Mouse (Mus musculus) megakaryocyte progenitor cell, adult 5-6 weeks (primary cell): ENCODE measurements around the gene Dusp28. TPM values are rescaled to one million over a fixed set of nuclear protein-coding genes. Genes with fewer than 3 reads are reported as not detected.

Source experiments
- ATAC-seq: replicated peaks from 2 replicates; pipeline ENCODE4 v1.8.0; 2016; ENCODE audit warnings: mild to moderate bottlenecking, moderate TSS enrichment, inconsistent platforms; ENCODE audit not compliant: poor library complexity
- total RNA-seq, 2 experiments: library from RNA; stranded (forward) in 1 of 2; stranded (reverse) in 1 of 2; fragments of 157-497, 149-512 nt in 1 of 2; fragments of 200-1000 nt in 1 of 2; gene quantifications; 2 replicates each; pipeline versions ENCODE4 v1.2.3 to v1.2.4; 2015 to 2017

The Dusp28 gene
- total RNA-seq (2015) (8.5 and 10.0 TPM in 2 replicates), total RNA-seq (2017) (2.2 and 2.9 TPM in 2 replicates)

GRCm38 (mm10) chr1:92906779-92907631 lies at the start of gene Dusp28:
Dusp28 (plus strand) TSS chr1:92906981.
- ATAC-seq: peak; percentile 61

DNA sequence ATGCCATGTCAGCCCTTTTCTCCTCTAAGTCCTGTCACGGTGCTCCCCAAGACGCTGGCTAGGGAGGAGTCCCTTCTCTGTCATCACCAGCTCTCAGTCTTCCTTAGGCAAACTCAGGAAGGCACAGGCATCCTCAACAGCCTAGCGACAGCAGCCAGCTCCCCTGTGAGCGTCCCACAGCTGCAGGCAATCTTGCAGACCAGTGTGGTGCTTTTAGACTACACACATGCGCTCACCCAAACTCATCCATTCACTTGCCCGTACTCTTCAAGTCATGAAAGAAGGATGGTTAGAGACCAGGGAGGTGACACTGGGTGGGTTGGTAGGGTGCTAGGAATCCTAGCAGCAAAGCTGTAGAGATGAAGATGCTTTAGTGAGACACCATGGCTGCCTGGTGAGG lies 45.3 kb upstream of the Dusp28 start:
- no peak for ATAC-seq

DNA sequence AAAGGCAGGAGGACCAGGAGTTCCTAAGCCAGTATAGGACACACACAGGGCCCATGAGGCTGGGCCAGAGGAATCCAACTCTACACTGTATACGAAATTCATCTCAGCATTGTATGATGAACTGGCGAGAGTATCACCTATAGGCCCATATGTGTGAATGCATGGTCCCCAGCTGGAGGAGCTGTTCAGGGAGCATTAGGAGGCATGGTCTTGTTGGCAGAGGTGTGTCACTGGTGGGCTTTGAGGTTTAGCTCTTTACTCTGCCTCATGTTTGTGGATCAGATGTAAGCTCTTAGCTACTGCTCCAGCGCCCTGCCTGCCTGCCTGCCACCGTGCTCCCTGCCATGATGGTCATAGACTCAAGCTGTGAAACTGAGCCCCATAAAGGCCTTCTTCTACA lies 43.5 kb upstream of the Dusp28 start:
- ATAC-seq: no peak

DNA sequence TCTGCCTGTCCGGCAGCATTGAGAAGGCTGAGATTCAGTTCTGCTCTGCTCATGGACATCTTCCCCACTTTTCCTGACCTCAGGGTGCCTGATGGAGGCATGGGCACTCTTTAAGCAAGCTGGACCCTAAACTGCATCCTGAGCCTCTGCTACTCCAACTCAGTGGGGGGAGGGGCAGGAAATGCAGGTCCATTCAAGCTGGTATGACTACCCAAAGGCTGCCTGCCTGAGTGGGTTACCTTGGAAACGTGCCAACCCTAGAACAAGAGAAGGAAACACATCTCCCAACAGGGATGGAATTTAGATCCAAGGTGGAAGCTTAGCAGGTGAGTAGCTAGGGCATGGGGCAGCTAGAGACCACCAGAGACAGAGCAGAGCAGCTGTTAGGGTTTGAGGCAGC lies 40.6 kb upstream of the Dusp28 start:
- no peak for ATAC-seq

DNA sequence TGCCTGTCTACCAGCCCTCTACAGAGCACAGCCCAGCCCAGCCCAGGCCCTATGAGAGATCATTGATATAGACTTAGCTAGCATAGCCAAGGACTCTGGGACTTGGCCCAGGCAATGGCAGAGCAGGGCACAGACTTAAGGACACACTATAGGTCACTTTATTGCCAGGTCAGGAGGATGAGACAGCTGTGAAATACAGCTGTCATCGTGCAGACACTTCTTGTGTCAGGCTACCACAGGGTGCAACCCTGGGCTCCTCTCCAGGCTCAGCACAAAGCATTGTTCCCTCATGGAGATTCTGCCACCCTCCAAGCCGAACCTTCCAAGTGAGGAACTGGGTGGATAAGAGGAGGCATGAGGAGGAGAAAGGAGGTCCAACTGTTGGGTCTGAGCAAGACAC lies 36.8 kb upstream of the Dusp28 start:
- no peak for ATAC-seq

DNA sequence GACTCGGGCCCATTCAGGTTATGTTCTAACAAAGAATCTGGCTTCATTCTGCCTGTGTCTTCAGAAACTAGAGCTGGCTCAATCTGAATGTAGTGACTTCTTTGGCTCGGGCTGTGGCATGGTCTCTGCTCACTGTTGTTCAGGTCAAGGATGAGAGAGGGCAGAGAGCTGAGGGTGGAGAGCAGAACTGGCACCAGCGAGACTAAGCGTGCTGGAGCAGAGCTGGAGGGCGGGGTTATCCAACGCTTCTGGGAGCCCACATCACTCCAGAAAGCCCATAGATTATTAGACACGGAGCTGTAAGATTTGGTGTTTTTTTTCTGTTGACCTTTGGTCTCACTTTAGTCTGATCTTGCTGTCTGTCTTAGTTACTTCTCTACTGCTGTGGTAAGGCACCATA lies 34.1 kb upstream of the Dusp28 start:
- ATAC-seq: no peak

GRCm38 (mm10) chr1:92874011-92874410 lies 32.8 kb upstream of the Dusp28 start:
- no peak for ATAC-seq

- ATAC-seq: no peak
Observed at GRCm38 (mm10) chr1:92875360-92876111, 31.2 kb upstream of the Dusp28 start.

DNA sequence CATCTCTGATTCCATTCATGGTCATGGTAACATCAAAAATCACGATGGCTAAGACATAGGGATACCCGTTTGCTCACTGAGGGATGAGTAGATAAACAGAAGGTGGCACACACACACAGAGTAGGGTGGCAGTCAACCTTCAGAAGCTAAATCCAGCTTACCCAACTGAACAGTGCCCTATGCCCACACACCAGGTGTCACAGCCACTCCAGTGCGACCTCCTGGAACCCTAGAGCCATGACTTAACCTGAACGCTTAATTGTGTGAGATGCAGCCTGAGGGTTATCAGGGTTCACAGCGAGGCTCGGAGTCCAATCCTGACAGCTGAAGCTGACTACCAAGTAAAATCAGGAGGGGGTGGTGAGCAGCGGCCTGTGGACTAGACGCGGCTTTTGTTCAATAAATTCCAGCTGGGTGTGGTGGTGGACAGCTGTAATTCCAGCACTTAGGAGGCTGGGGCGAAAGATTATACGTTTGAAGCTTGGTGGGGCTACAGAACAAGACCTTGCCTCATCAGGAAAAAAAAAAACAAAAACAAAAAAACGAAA lies 29.3 kb upstream of the Dusp28 start:
- no peak for ATAC-seq

DNA sequence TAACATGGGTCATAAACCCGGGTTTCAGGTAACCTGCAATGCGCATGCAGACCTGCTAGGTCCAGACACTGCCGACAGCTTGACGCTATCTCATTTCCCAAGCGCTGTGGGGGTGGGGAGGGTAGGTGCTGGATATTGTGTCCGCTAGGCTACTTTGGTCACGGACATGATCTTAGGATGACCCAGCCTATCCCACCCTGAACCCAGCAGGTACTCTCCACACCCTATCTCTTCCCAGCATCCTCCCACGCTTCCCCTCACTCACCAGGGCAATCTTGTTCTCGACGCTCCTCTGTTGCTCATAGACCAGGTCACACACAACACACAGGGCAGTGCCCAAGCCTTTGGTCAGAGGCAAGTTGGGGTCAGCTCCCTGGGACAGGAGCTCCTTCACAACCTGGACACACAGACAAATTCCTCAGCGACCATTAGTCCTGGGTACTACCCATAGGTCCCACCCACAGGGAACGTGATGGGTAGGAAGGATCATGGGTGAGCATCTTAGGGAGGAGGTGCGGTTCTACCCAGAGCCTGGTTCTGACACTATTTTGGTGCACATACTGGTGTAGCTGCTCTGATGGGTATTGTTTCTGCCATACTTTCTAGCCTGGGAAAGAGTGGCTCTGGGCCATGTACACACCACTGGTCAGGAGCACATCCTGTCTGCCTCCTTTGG lies 28.6 kb upstream of the Dusp28 start:
- ATAC-seq: no peak

DNA sequence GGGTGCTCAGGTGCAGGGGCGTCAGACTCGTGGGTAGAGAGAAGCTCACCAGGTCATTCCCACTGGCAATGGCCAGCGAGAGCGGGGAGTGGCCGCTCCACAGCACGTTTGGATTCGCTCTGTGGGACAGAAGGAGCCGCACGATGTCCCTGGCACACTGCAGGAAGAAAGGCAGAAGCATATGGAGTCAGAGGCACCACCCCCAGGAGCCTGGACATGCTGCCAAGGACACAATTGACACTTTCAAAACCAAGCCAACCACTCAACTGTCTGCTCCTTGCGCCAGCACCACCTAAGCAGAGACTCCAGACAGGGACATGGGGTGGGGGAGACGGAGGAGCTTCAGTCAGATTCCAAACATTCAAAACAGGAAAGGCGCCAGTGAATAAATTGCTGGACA lies 27.5 kb upstream of the Dusp28 start:
- no peak for ATAC-seq

DNA sequence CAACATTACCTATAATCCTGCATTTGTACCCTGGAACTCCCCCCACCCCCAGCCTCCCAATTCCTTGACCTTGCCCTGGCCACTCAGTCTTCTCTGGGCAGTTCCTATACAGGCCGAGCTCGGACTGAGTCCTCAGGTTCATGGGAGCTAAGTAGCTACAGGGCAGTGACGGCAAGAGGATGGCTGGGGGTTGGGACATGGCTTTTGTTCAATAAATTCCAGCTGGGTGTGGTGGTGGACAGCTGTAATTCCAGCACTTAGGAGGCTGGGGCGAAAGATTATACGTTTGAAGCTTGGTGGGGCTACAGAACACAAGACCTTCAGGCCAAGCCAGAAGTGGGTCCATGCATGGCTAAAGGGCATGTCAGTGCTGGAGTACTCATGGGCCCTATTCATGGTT lies 26.7 kb upstream of the Dusp28 start:
- ATAC-seq: no peak

- ATAC-seq: no peak
Observed at GRCm38 (mm10) chr1:92881982-92882381, 24.8 kb upstream of the Dusp28 start.

DNA sequence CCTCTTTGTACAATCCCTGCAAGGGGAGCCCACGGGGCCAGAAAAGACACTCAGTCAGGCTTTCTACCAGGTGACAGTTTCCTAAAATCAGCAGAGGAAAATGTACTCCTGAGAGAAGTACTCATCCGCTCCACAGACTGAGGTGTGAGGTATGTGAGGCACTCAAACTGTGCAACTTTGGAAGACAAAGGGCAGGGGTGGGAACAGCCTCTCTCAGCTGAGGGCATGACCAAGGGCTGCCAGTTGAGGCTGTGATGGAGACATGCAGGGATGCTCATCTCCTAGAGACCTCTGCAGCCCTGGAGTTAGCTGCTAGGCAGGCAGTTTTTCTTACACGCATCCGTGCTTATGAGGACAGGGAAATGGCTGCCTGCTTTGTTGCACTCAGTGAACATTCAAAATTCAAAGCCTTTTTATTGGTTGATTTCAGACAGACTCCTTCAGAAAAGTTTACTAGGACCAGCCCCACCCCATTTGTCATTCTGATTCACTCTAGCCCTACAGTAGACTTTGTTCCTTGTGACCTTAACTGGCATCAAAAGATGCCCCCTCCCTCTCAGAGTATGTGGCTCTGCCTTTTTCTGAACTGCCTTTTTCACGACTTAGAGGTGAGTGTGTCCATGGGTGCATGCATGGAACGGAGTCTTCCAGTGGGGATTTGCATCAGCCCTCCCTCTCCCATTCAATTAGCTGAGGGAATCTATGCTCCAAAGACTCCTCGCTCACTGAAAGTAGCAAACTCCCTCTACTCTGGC lies 17.7 kb upstream of the Dusp28 start:
- ATAC-seq: no peak

DNA sequence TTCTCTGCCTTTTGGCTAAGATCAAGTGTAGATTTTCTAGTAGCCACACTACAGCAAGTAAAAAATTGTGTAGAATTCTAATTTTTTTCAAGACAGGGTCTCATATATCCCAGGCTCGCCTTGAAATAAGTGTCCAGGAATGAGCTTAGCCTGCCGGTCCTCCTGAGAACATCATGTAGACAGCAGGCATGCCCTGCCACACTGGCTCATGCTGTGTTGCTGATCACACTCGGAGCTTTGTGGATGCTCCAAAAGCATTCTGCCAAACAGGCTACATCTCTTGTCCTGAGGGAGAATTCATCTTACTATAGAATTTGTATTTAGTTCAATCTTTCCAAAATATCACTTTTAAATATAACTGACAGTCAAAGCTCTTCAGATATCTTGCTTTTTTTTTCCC lies 14.0 kb upstream of the Dusp28 start:
- no peak for ATAC-seq

DNA sequence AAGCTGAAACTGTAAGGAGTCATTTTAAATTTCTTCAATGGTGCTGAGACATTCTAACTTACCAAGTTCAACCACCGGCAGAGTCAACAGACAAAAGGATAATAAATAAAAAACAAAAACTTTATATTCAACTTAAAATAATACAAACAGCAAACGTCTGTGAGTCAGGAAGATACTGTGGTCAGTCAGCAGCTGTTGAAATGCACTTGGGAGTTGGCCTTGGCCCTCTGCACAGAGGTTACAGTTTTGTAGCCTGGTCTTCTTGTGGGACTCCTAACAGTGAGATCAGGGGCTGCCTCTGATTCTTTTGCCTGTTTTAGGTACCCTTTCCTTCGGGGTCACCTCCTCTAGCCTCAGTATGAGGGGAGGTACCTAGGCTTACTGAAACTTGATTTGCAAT lies 12.9 kb upstream of the Dusp28 start:
- no peak for ATAC-seq

GRCm38 (mm10) chr1:92895089-92895488 lies 11.7 kb upstream of the Dusp28 start:
- ATAC-seq: peak; percentile 99

DNA sequence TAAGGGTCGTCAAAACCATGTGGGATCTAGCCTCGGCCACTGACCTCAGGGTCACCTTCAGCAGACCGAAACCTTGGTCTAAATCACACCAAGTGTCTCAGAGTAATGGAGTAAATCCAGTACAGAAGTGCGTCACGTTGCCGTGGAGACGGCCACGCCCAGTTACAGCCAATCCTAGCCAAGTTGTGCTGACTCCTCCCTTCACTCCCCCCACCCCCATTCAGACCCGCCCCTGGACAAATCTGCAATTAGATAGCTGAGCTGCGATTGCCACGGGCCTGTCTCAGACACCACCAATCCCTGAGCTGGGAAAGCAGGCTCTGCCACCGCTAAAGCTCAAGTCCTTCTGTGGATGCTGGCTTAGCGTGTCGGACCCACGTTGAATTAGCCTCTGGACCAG lies 4.0 kb upstream of the Dusp28 start, which contains the start of gene Ankmy1:
Gene Ankmy1, minus strand, starts transcription at position 121 of the 400 bp plus-strand sequence.
- peak; percentile 42 for ATAC-seq

- ATAC-seq: no peak
Observed at GRCm38 (mm10) chr1:92903627-92904026, 3.2 kb upstream of the Dusp28 start.

- no peak for ATAC-seq
Observed at GRCm38 (mm10) chr1:92905703-92906310, 974 bp upstream of the Dusp28 start.
